15 mouse cellular contexts compared by ENCODE assay signal in genomic region chr4:155932031-155932430, GRCm38 (mm10).
"Had no signal": no experiment of that assay in that cellular context is flagged by ENCODE, and none has a peak within 500 bp of the region (broad histone marks: within the 10 kb centered on the region; RNA-seq: fewer than 3 reads in every experiment).

No protein-coding gene starts in this region.

- H3K36me3 ChIP-seq: lung, embryonic 15.5 days; midbrain, embryonic 13.5 days; midbrain, embryonic 15.5 days; neural tube, embryonic 12.5 days; stomach, embryonic 15.5 days had no signal

- H3K9ac ChIP-seq: lung, embryonic 15.5 days; midbrain, embryonic 13.5 days; midbrain, embryonic 15.5 days; neural tube, embryonic 12.5 days; stomach, embryonic 15.5 days had no signal

- H3K27ac ChIP-seq: lung, embryonic 15.5 days; macrophage; midbrain, embryonic 13.5 days; midbrain, embryonic 15.5 days; neural tube, embryonic 12.5 days; stomach, embryonic 15.5 days; stomach, postnatal 0 days had no signal

- H3K9me3 ChIP-seq: lung, embryonic 15.5 days; megakaryocyte, embryonic 14.5 days; midbrain, embryonic 13.5 days; midbrain, embryonic 15.5 days; neural tube, embryonic 12.5 days; stomach, embryonic 15.5 days had no signal

- H3K4me3 ChIP-seq: lung, embryonic 15.5 days; megakaryocyte, embryonic 14.5 days; midbrain, embryonic 13.5 days; midbrain, embryonic 15.5 days; neural tube, embryonic 12.5 days; stomach, embryonic 15.5 days had no signal

- DNase-seq: lung, adult 2 months; lung, postnatal 14 days; lung, postnatal 36 days; right cerebral cortex, postnatal 14 days; thymus, adult 18-20 months; thymus, postnatal 14 days; thymus, postnatal 36 days had no signal

- H3K4me1 ChIP-seq: lung, embryonic 15.5 days; midbrain, embryonic 13.5 days; midbrain, embryonic 15.5 days; neural tube, embryonic 12.5 days; stomach, embryonic 15.5 days had no signal

- H3K27me3 ChIP-seq: lung, embryonic 15.5 days; midbrain, embryonic 13.5 days; midbrain, embryonic 15.5 days; neural tube, embryonic 12.5 days; stomach, embryonic 15.5 days had no signal
